ENCODE assay signal across 10 mouse cellular contexts in the genomic region with DNA sequence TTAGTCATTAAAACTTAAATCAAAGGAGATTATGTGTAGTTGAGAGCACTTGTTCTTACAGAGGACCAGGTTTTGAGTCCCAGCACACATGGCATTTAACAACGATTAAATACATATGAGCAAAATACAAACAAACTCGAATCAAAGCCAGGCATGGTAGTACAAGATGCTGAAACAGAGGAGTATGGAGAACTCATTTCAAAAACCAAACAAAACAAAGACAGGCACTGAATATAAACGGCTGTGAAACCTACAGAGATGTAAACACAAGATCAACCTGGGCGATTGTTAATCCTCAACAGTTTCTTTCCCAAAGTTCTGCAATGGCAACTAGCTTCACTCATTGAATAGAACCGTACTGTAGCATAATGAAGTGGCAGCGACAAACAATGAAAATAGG. TPM values are rescaled to one million over a fixed set of nuclear protein-coding genes. Genes with fewer than 3 reads are reported as not detected.
DNase-seq lines count a peak whose midpoint lies in the region; ATAC-seq lines count a peak whose summit lies in the region.
"Had no signal": no experiment of that assay in that cellular context is flagged by ENCODE, and none has a peak within 500 bp of the region (broad histone marks: within the 10 kb centered on the region; RNA-seq: fewer than 3 reads in every experiment).

No protein-coding gene starts in this region.

- no peaks in the 10 kb centered on the region for H3K27me3 ChIP-seq in heart, embryonic 15.5 days
- no peaks in the 10 kb centered on the region for H3K27me3 ChIP-seq in hindbrain, embryonic 14.5 days (ENCODE audit: control insufficient read depth, insufficient read depth, low read length)
- H3K27me3 ChIP-seq in midbrain, embryonic 12.5 days, result no peaks in the 10 kb centered on the region

- H3K4me2 ChIP-seq in heart, embryonic 15.5 days, result peak overlapping the region; percentile 73
- H3K4me2 ChIP-seq in hindbrain, embryonic 14.5 days (replicated peaks), result peak overlapping the region; percentile 68
- H3K4me2 ChIP-seq in midbrain, embryonic 12.5 days (replicated peaks), result peak overlapping the region; percentile 63

- ATAC-seq in heart, embryonic 15.5 days (replicated peaks; ENCODE audit: insufficient number of reproducible peaks, insufficient read depth, low FRiP score, low read depth), result no peak
- ATAC-seq in hindbrain, embryonic 14.5 days (ENCODE audit: low FRiP score), result no peak
- no peak for ATAC-seq in midbrain, embryonic 12.5 days (ENCODE audit: low FRiP score, low read depth)

- H3K27ac ChIP-seq in heart, embryonic 15.5 days, result no peak overlapping the region
- H3K27ac ChIP-seq in brown adipose tissue, adult 24 weeks (replicated peaks; ENCODE audit: low read depth, low read length), result no peak overlapping the region
- no peak overlapping the region for H3K27ac ChIP-seq in hindbrain, embryonic 14.5 days
- no peak overlapping the region for H3K27ac ChIP-seq in midbrain, embryonic 12.5 days (replicated peaks)

- 39% methylated on average over 6 of the region's 6 CpGs for WGBS in heart, embryonic 15.5 days
- 38% methylated on average over 6 of the region's 6 CpGs for WGBS in hindbrain, embryonic 14.5 days
- 30% methylated on average over 6 of the region's 6 CpGs for WGBS in midbrain, embryonic 12.5 days

- H3K9me3 ChIP-seq in heart, embryonic 15.5 days (replicated peaks), result no peaks in the 10 kb centered on the region
- H3K9me3 ChIP-seq in hindbrain, embryonic 14.5 days (ENCODE audit: control insufficient read depth, low read length), result 0 out of 2 replicates have a peak, but pooled peaks cover 3% of the 10 kb centered on the region
- H3K9me3 ChIP-seq in midbrain, embryonic 12.5 days, result no peaks in the 10 kb centered on the region

- H3K4me1 ChIP-seq in heart, embryonic 15.5 days (replicated peaks), result peaks cover 18% of the 10 kb centered on the region
- H3K4me1 ChIP-seq in brown adipose tissue, adult 24 weeks (ENCODE audit: control insufficient read depth, insufficient read depth, insufficient read length, low read length), result no peaks in the 10 kb centered on the region; the same call in 1 of the 2 replicates
- H3K4me1 ChIP-seq in hindbrain, embryonic 14.5 days (replicated peaks; ENCODE audit: control insufficient read depth, insufficient read depth, low read length), result peaks cover 17% of the 10 kb centered on the region
- H3K4me1 ChIP-seq in midbrain, embryonic 12.5 days, result peaks cover 16% of the 10 kb centered on the region

- no peak for DNase-seq in heart, adult 18-20 months
- no peak for DNase-seq in hindbrain, embryonic 14.5 days (ENCODE audit: low spot score)
- no peak for DNase-seq in spleen, adult 12 weeks (ENCODE audit: low spot score)
- DNase-seq in spleen, postnatal 14 days (ENCODE audit: low spot score in 2 of 2), result no peak
- no peak for DNase-seq in left cerebral cortex, adult 8-10 months (ENCODE audit: low spot score in 2 of 2)
- DNase-seq: cerebellum, postnatal 14 days; layer of hippocampus, adult 9-11 months had no signal

- H3K9ac ChIP-seq in heart, embryonic 15.5 days, result peak overlapping the region; percentile 80; the same call in 1 of the 2 replicates
- peak overlapping the region; percentile 88 for H3K9ac ChIP-seq in hindbrain, embryonic 14.5 days
- peak overlapping the region; percentile 94; the same call in 1 of the 2 replicates for H3K9ac ChIP-seq in midbrain, embryonic 12.5 days (replicated peaks)

- H3K36me3 ChIP-seq in heart, embryonic 15.5 days, result no peaks in the 10 kb centered on the region
- H3K36me3 ChIP-seq in hindbrain, embryonic 14.5 days (replicated peaks; ENCODE audit: control insufficient read depth, insufficient read depth), result no peaks in the 10 kb centered on the region
- no peaks in the 10 kb centered on the region for H3K36me3 ChIP-seq in midbrain, embryonic 12.5 days

- peak overlapping the region; percentile 77 for H3K4me3 ChIP-seq in heart, embryonic 15.5 days
- peak overlapping the region; percentile 43 for H3K4me3 ChIP-seq in brown adipose tissue, adult 24 weeks (ENCODE audit: insufficient read depth, low read depth, low read length)
- H3K4me3 ChIP-seq in hindbrain, embryonic 14.5 days (replicated peaks; ENCODE audit: low read length), result peak overlapping the region; percentile 73
- peak overlapping the region; percentile 91 for H3K4me3 ChIP-seq in midbrain, embryonic 12.5 days

RNA-seq across cellular contexts. Expression of a gene that starts 1.8 kb away (rescaled TPM):
- 26.0 and 27.3 TPM in 2 replicates for polyA plus RNA-seq in heart, embryonic 15.5 days (2015; fragmentation: Nextera tagmentation; extraction: Ambion mirVana)
- total RNA-seq in heart, adult 18-20 months (2021), result 100 to 1,000 TPM; 114 to 116 TPM
- polyA plus RNA-seq in brown adipose tissue, adult 24 weeks (2012; ENCODE audit: insufficient read depth, insufficient read length, missing spikeins), result 24.6 and 36.6 TPM in 2 replicates
- 102 and 116 TPM in 2 replicates for polyA plus RNA-seq in hindbrain, embryonic 14.5 days (2014; fragmentation: Nextera tagmentation; extraction: Ambion mirVana)
- polyA plus RNA-seq in midbrain, embryonic 12.5 days (2016; fragmentation: Nextera tagmentation; extraction: Ambion mirVana), result 72.3 and 80.5 TPM in 2 replicates
- 100 to 1,000 TPM; 181 to 200 (median 192) TPM for total RNA-seq in left cerebral cortex, adult 8-10 months (2022)

RNA-seq across cellular contexts. Expression of a gene that starts 36.1 kb away (rescaled TPM):
- polyA plus RNA-seq in heart, embryonic 15.5 days (2015; fragmentation: Nextera tagmentation; extraction: Ambion mirVana), result 9.5 and 9.9 TPM in 2 replicates
- 10 to 100 TPM; 33.7 to 35.8 TPM for total RNA-seq in heart, adult 18-20 months (2021)
- 45.8 and 86.8 TPM in 2 replicates for polyA plus RNA-seq in brown adipose tissue, adult 24 weeks (2012; ENCODE audit: insufficient read depth, insufficient read length, missing spikeins)
- 8.8 and 9.1 TPM in 2 replicates for polyA plus RNA-seq in hindbrain, embryonic 14.5 days (2014; fragmentation: Nextera tagmentation; extraction: Ambion mirVana)
- polyA plus RNA-seq in midbrain, embryonic 12.5 days (2016; fragmentation: Nextera tagmentation; extraction: Ambion mirVana), result 1.3 and 2.4 TPM in 2 replicates
- total RNA-seq in left cerebral cortex, adult 8-10 months (2022), result 10 to 100 TPM; 17.9 to 22.7 (median 20.8) TPM
